Mouse (Mus musculus) c-Kit-positive CD71-negative TER-119-negative erythroid progenitor cells, embryonic 14.5 days (primary cell): ENCODE measurements around the gene Atf7.
"Not testable (repeated sequence)": the region's sequence is repeated elsewhere in the genome, so short reads cannot be mapped to it uniquely, and the experiment has no call there.

Source experiments
- DNase-seq: peaks from one replicate; pipeline ENCODE4 v3.0.0-alpha.2; 2013; ENCODE audit warnings: low read depth

Atf7 gene

GRCm38 (mm10) chr15:102619486-102619885, 5.8 kb downstream of the Atf7 start:
- DNase-seq = no peak

GRCm38 (mm10) chr15:102617654-102618053, 7.6 kb downstream of the Atf7 start:
- no peak for DNase-seq

GRCm38 (mm10) chr15:102616174-102616573, 9.1 kb downstream of the Atf7 start:
- no peak for DNase-seq

- no peak for DNase-seq
These were observed 11.0 kb downstream of the Atf7 start for GRCm38 (mm10) chr15:102614224-102614623.

- no peak for DNase-seq
These were observed 12.3 kb downstream of the Atf7 start for GRCm38 (mm10) chr15:102612966-102613365.

GRCm38 (mm10) chr15:102608586-102608985, 16.7 kb downstream of the Atf7 start:
- not testable (repeated sequence) for DNase-seq

- DNase-seq = no peak
These were observed 31.1 kb downstream of the Atf7 start for GRCm38 (mm10) chr15:102593996-102594656.

- DNase-seq = no peak
These were observed 32.6 kb downstream of the Atf7 start for GRCm38 (mm10) chr15:102592674-102593073.

GRCm38 (mm10) chr15:102590567-102590966, 34.7 kb downstream of the Atf7 start:
- DNase-seq = no peak

- no peak for DNase-seq
These were observed 35.4 kb downstream of the Atf7 start for GRCm38 (mm10) chr15:102589826-102590225.

- DNase-seq = no peak
These were observed 39.8 kb downstream of the Atf7 start for GRCm38 (mm10) chr15:102585501-102585900.

GRCm38 (mm10) chr15:102583708-102584383, 41.4 kb downstream of the Atf7 start:
- DNase-seq = no peak

- no peak for DNase-seq
These were observed 44.1 kb downstream of the Atf7 start for GRCm38 (mm10) chr15:102581205-102581604.

GRCm38 (mm10) chr15:102578351-102578750, 46.9 kb downstream of the Atf7 start:
- no peak for DNase-seq

- no peak for DNase-seq
These were observed 48.3 kb downstream of the Atf7 start for GRCm38 (mm10) chr15:102576972-102577371.

GRCm38 (mm10) chr15:102572081-102572480, 53.2 kb downstream of the Atf7 start:
- no peak for DNase-seq

GRCm38 (mm10) chr15:102567849-102568248, 57.4 kb downstream of the Atf7 start:
- DNase-seq = no peak

GRCm38 (mm10) chr15:102563681-102564080, 61.6 kb downstream of the Atf7 start:
- DNase-seq = no peak

GRCm38 (mm10) chr15:102563061-102563460, 62.2 kb downstream of the Atf7 start:
- no peak for DNase-seq

- DNase-seq = no peak
These were observed 62.8 kb downstream of the Atf7 start for GRCm38 (mm10) chr15:102562491-102562890.

- no peak for DNase-seq
These were observed 67.7 kb downstream of the Atf7 start for GRCm38 (mm10) chr15:102557580-102557979.

- DNase-seq = no peak
These were observed 69.7 kb downstream of the Atf7 start for GRCm38 (mm10) chr15:102555581-102555980.

GRCm38 (mm10) chr15:102552599-102552998, 72.7 kb downstream of the Atf7 start:
- DNase-seq = no peak

GRCm38 (mm10) chr15:102547478-102547877, 77.8 kb downstream of the Atf7 start:
- DNase-seq = no peak
